Mouse (Mus musculus): ENCODE measurements around the gene Gm10647. TPM values are rescaled to one million over a fixed set of nuclear protein-coding genes. Genes with fewer than 3 reads are reported as not detected.

Gene Gm10647
- polyA plus RNA-seq (2015; fragmentation: Illumina TruSeq; extraction: RNeasy Lipid Tissue Mini Kit (QIAGEN cat#74804); ENCODE audit: low read depth, low replicate concordance) = 0.58 TPM

GRCm38 (mm10) chr9:66796739-66797138 lies at the start of gene Gm10647:
Gm10647 (plus strand) TSS chr9:66797039.

GRCm38 (mm10) chr9:66795464-66796324 lies 1.1 kb upstream of the Gm10647 start, which contains the start of gene Aph1b:
Aph1b (minus strand) TSS chr9:66795490.

GRCm38 (mm10) chr9:66834318-66835096 lies 37.7 kb downstream of the Gm10647 start, which contains the start of gene Aph1c:
Aph1c (minus strand) TSS chr9:66834726.

Other genes starting within 250 kb of the Gm10647 start
- gene Usp3, start 203.9 kb upstream of the Gm10647 start, polyA plus RNA-seq (2015; fragmentation: Illumina TruSeq; extraction: RNeasy Lipid Tissue Mini Kit (QIAGEN cat#74804); ENCODE audit: low read depth, low replicate concordance) = 21.5 TPM
- 17.4 TPM for gene Car12, start 83.4 kb upstream of the Gm10647 start, polyA plus RNA-seq (2015; fragmentation: Illumina TruSeq; extraction: RNeasy Lipid Tissue Mini Kit (QIAGEN cat#74804); ENCODE audit: low read depth, low replicate concordance)
- gene Aph1b, start 1.5 kb upstream of the Gm10647 start, polyA plus RNA-seq (2015; fragmentation: Illumina TruSeq; extraction: RNeasy Lipid Tissue Mini Kit (QIAGEN cat#74804); ENCODE audit: low read depth, low replicate concordance) = 20.5 TPM
- 9.4 TPM for gene Aph1c, start 37.7 kb downstream of the Gm10647 start, polyA plus RNA-seq (2015; fragmentation: Illumina TruSeq; extraction: RNeasy Lipid Tissue Mini Kit (QIAGEN cat#74804); ENCODE audit: low read depth, low replicate concordance)
- gene Rab8b, start 122.6 kb downstream of the Gm10647 start, polyA plus RNA-seq (2015; fragmentation: Illumina TruSeq; extraction: RNeasy Lipid Tissue Mini Kit (QIAGEN cat#74804); ENCODE audit: low read depth, low replicate concordance) = 29.3 TPM
- gene Rps27l, start 149.0 kb downstream of the Gm10647 start, polyA plus RNA-seq (2015; fragmentation: Illumina TruSeq; extraction: RNeasy Lipid Tissue Mini Kit (QIAGEN cat#74804); ENCODE audit: low read depth, low replicate concordance) = 73.0 TPM
- 17.7 TPM for gene Lactb, start 178.4 kb downstream of the Gm10647 start, polyA plus RNA-seq (2015; fragmentation: Illumina TruSeq; extraction: RNeasy Lipid Tissue Mini Kit (QIAGEN cat#74804); ENCODE audit: low read depth, low replicate concordance)

All from brain, adult 10 weeks (tissue).